Mouse (Mus musculus) C2C12 (cell line): Measurements from ENCODE around the gene Pdcd6.

Experiments
- CEBPB ChIP-seq: IDR thresholded peaks from one replicate; pipeline ENCODE4 v1.6.1; 2011; ENCODE audit warnings: low read depth, mild to moderate bottlenecking, control low read depth, moderate library complexity
- CTCF ChIP-seq: IDR thresholded peaks from one replicate; pipeline ENCODE4 v1.5.1; 2011; ENCODE audit not compliant: control insufficient read depth, insufficient read depth, insufficient read length
- FOSL1 ChIP-seq: IDR thresholded peaks from one replicate; pipeline ENCODE4 v1.8.0; 2011; ENCODE audit warnings: mild to moderate bottlenecking, low read length; ENCODE audit not compliant: poor library complexity, insufficient read depth, severe bottlenecking
- MAX ChIP-seq: IDR thresholded peaks from one replicate; pipeline ENCODE4 v1.6.1; 2011; ENCODE audit warnings: mild to moderate bottlenecking, control low read depth
- MYOG ChIP-seq: IDR thresholded peaks from one replicate; pipeline ENCODE4 v1.6.1; 2011; ENCODE audit not compliant: control insufficient read depth, insufficient read length; ENCODE audit errors: extremely low read depth
- USF1 ChIP-seq: IDR thresholded peaks from one replicate; pipeline ENCODE4 v1.6.1; 2011; ENCODE audit warnings: low read depth, mild to moderate bottlenecking, control low read depth, moderate library complexity

DNA sequence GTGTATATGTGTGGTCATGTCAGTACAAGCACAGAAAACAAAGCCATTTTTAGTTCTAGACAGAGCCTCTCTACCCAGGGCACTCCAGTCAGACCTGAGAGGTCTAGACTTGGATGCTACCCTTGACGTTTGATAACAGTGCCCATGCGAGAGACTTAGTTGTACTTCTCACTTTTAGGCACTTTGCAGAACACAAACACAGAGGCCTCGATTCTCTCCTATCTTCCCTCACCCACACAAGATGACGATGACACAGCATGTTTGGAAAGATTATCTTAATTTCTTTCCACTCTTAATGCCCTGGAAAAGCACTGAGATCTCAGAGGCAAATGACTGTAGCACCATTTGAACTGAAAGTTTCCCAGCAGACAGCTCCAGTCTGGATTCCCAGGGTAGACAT is 41.7 kb downstream of the Pdcd6 start:
- TF ChIP-seq CTCF, result no peak
- no peak for TF ChIP-seq MAX
- no peak for TF ChIP-seq CEBPB
- no peak for TF ChIP-seq MYOG
- no peak for TF ChIP-seq USF1
- no peak for TF ChIP-seq FOSL1
